Comparison of ENCODE assay signal across 8 mouse cellular contexts in the genomic region with DNA sequence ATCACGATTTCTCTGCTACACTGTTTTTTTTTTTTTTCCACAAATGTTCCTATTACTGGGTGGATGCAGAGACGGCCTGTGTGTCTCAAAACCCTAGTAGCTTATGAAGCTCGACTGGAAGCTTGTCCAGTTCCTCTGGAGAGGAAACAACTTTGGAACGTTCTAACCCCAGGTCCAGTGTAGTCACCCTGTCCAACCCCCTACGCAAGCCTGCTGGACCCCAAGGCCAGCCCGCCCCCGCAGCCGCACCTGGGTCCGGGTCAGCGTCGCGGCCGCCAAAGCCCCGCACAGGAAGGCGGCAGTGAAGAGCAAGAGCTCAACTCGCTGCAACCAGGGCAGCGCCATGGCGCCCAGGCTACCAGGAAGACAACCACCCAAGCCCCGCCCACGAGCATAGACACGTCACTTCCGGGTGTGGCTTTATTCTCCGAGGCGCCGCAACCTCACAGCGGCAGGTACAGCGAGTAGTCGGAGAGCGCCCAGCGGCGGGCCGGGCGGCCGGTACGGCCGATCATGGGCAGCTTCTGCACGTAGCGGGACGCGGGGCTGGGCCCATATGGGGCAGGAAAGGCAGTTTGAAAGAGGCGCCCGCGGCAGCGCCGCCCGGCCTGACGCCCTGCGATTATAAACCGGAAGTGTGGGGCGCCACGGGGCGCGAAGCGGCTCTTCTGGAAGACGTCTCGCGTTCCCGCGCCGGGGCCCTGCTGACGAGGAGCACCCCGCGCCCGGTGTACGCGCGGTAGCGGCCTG. TPM values are rescaled to one million over a fixed set of nuclear protein-coding genes. Genes with fewer than 3 reads are reported as not detected.
DNase-seq lines count a peak whose midpoint lies in the region; ATAC-seq and TF ChIP-seq lines count a peak whose summit lies in the region.

A gene (minus strand): TSS at position 382 of the 750 bp plus-strand sequence.

- peaks cover 21% of the 10 kb centered on the region for H3K4me1 ChIP-seq in bone marrow macrophage, adult 2 months (ENCODE audit: control insufficient read depth, insufficient read depth, low read length)
- H3K4me1 ChIP-seq in embryonic fibroblast, embryonic 13.5 days (ENCODE audit: control insufficient read depth, insufficient read depth, low read length), result no peaks in the 10 kb centered on the region
- peaks cover 35% of the 10 kb centered on the region for H3K4me1 ChIP-seq in heart, embryonic 10.5 days
- H3K4me1 ChIP-seq in kidney, embryonic 16.5 days (ENCODE audit: insufficient read depth, low read length), result peaks cover 31% of the 10 kb centered on the region
- H3K4me1 ChIP-seq in liver, adult 2 months (ENCODE audit: control insufficient read depth, insufficient read depth, low read length), result peaks cover 20% of the 10 kb centered on the region

- H3K4me3 ChIP-seq in bone marrow macrophage, adult 2 months (ENCODE audit: insufficient read depth, low read length), result peak within 1 kb of the TSS; percentile 86
- peak within 1 kb of the TSS; percentile 72 for H3K4me3 ChIP-seq in embryonic fibroblast, embryonic 13.5 days (ENCODE audit: insufficient read depth, low read length)
- H3K4me3 ChIP-seq in heart, embryonic 10.5 days, result peak within 1 kb of the TSS; percentile 88
- peak within 1 kb of the TSS; percentile 86 for H3K4me3 ChIP-seq in kidney, embryonic 16.5 days (ENCODE audit: low read length)
- H3K4me3 ChIP-seq in liver, adult 2 months (ENCODE audit: insufficient read depth, low read depth, low read length), result peak within 1 kb of the TSS; percentile 98
- peak within 1 kb of the TSS; percentile 66 for H3K4me3 ChIP-seq in myocyte

- under 1% methylated on average over 68 of the region's 68 CpGs for WGBS in heart, embryonic 10.5 days
- under 1% methylated on average over 68 of the region's 68 CpGs for WGBS in kidney, embryonic 16.5 days
- WGBS in liver, adult 2 months, result under 1% methylated on average over 68 of the region's 68 CpGs

- peak; percentile 86; the same call in 1 of the 2 replicates for TF ChIP-seq POLR2A in bone marrow macrophage, adult 2 months (IDR thresholded peaks at IDR 0.05; ENCODE audit: borderline replicate concordance, low read depth, low read length)
- peak; percentile 95 for TF ChIP-seq POLR2A in embryonic fibroblast, embryonic 13.5 days (IDR thresholded peaks at IDR 0.05; ENCODE audit: low read depth, low read length)
- peak; percentile 95 for TF ChIP-seq POLR2A in liver, adult 2 months (IDR thresholded peaks at IDR 0.05; ENCODE audit: extremely low read depth, insufficient read depth, low read length)
- peak; percentile 91 for TF ChIP-seq POLR2A in myocyte (IDR thresholded peaks at IDR 0.05; ENCODE audit: insufficient read length, low read depth)

- H3ac ChIP-seq in myocyte (ENCODE audit: control insufficient read depth, insufficient read length), result peak within 1 kb of the TSS; percentile 93

- no peaks in the 10 kb centered on the region for H3K9me3 ChIP-seq in heart, embryonic 10.5 days
- H3K9me3 ChIP-seq in kidney, embryonic 16.5 days (ENCODE audit: low read length), result no peaks in the 10 kb centered on the region

- peak within 1 kb of the TSS; percentile 83 for H3K27ac ChIP-seq in bone marrow macrophage, adult 2 months (ENCODE audit: insufficient read depth, low read depth, low read length)
- peak within 1 kb of the TSS; percentile 86 for H3K27ac ChIP-seq in embryonic fibroblast, embryonic 13.5 days (ENCODE audit: insufficient read depth, low read length)
- H3K27ac ChIP-seq in heart, embryonic 10.5 days, result peak within 1 kb of the TSS; percentile 96
- peak within 1 kb of the TSS; percentile 97 for H3K27ac ChIP-seq in kidney, embryonic 16.5 days (ENCODE audit: low read length)
- peak within 1 kb of the TSS; percentile 91 for H3K27ac ChIP-seq in liver, adult 2 months (replicated peaks; ENCODE audit: insufficient read depth, low read depth, low read length)

- H3K79me2 ChIP-seq in liver, adult 2 months (ENCODE audit: control insufficient read depth, insufficient read depth, low read length), result peaks cover 16% of the 10 kb centered on the region; the same call in 1 of the 2 replicates
- H3K79me2 ChIP-seq in myocyte (ENCODE audit: control insufficient read depth, insufficient read depth), result peaks cover 18% of the 10 kb centered on the region

- peak; percentile 91 for ATAC-seq in kidney, embryonic 16.5 days (ENCODE audit: low FRiP score, low TSS enrichment)

- peak within 1 kb of the TSS; percentile 96 for H3K4me2 ChIP-seq in kidney, embryonic 16.5 days (replicated peaks; ENCODE audit: low read depth, low read length)
- H3K4me2 ChIP-seq in myocyte (ENCODE audit: low read depth), result peak within 1 kb of the TSS; percentile 83

- DNase-seq in A20 (ENCODE audit: low read depth, low spot score), result peak; percentile 96
- DNase-seq in heart, embryonic 10.5 days (ENCODE audit: low spot score), result peak; percentile 98
- DNase-seq in liver, adult 2 months (ENCODE audit: extremely low read depth, low read depth, low spot score), result peak; percentile 81
- DNase-seq in splenic B cell, adult 2 months (ENCODE audit: low read depth, low spot score), result peak; percentile 96

- TF ChIP-seq CTCF in bone marrow macrophage, adult 2 months (IDR thresholded peaks at IDR 0.05; ENCODE audit: low read depth, low read length), result no peak
- no peak for TF ChIP-seq CTCF in embryonic fibroblast, embryonic 13.5 days (IDR thresholded peaks at IDR 0.05; ENCODE audit: borderline replicate concordance, insufficient read depth, low read length)
- TF ChIP-seq CTCF in liver, adult 2 months (IDR thresholded peaks at IDR 0.05; ENCODE audit: low read depth, low read length), result no peak

- peaks cover 45% of the 10 kb centered on the region for H3K36me3 ChIP-seq in heart, embryonic 10.5 days
- H3K36me3 ChIP-seq in kidney, embryonic 16.5 days (ENCODE audit: insufficient read depth, low read length), result peaks cover 22% of the 10 kb centered on the region
- H3K36me3 ChIP-seq in liver, adult 2 months (ENCODE audit: control insufficient read depth, insufficient read depth, low read length), result peaks cover 6% of the 10 kb centered on the region; the same call in 1 of the 2 replicates
- H3K36me3 ChIP-seq in myocyte (ENCODE audit: control insufficient read depth, insufficient read depth), result peaks cover 15% of the 10 kb centered on the region
- H3K36me3 ChIP-seq in splenic B cell, adult 2 months (ENCODE audit: control insufficient read depth, insufficient read depth, low read length, poor library complexity, severe bottlenecking), result no peaks in the 10 kb centered on the region

- H3K27me3 ChIP-seq in heart, embryonic 10.5 days (ENCODE audit: insufficient read depth, poor library complexity, severe bottlenecking), result no peaks in the 10 kb centered on the region
- no peaks in the 10 kb centered on the region for H3K27me3 ChIP-seq in kidney, embryonic 16.5 days (ENCODE audit: insufficient read depth, low read length)
- no peaks in the 10 kb centered on the region for H3K27me3 ChIP-seq in liver, adult 2 months (ENCODE audit: control insufficient read depth, insufficient read depth, low read length)
- no peaks in the 10 kb centered on the region for H3K27me3 ChIP-seq in myocyte (ENCODE audit: control insufficient read depth, insufficient read depth, insufficient read length)
- no peaks in the 10 kb centered on the region for H3K27me3 ChIP-seq in splenic B cell, adult 2 months (ENCODE audit: control insufficient read depth, insufficient read depth, low read length, poor library complexity, severe bottlenecking)

- peak within 1 kb of the TSS; percentile 98 for H3K9ac ChIP-seq in kidney, embryonic 16.5 days (replicated peaks; ENCODE audit: low read length)
- H3K9ac ChIP-seq in liver, adult 2 months (ENCODE audit: low read depth, low read length), result peak within 1 kb of the TSS; percentile 99

TF ChIP-seq in myocyte, 11 proteins besides CTCF, POLR2A, EP300 and RAD21:
- TF ChIP-seq E2F4 (IDR thresholded peaks at IDR 0.05; ENCODE audit: insufficient read depth), result peak; percentile 67
- peak; percentile 99 for TF ChIP-seq POLR2AphosphoS2 (IDR thresholded peaks at IDR 0.05; ENCODE audit: insufficient read length, low read depth)
- no peak for TF ChIP-seq TCF3 (IDR thresholded peaks at IDR 0.05; ENCODE audit: insufficient read length, low read depth)

RNA-seq across cellular contexts. Expression of the gene that starts here (rescaled TPM):
- 147 and 148 TPM in 2 replicates for polyA plus RNA-seq in bone marrow macrophage, adult 2 months (2012; ENCODE audit: insufficient read depth, insufficient read length, missing spikeins)
- 41.7 and 49.2 TPM in 2 replicates for polyA plus RNA-seq in embryonic fibroblast, embryonic 13.5 days (2011; ENCODE audit: insufficient read length, low read depth, missing spikeins)
- 57.4 and 60.0 TPM in 2 replicates for polyA plus RNA-seq in heart, embryonic 10.5 days (2016; fragmentation: Nextera tagmentation; extraction: Ambion mirVana)
- polyA plus RNA-seq in kidney, embryonic 16.5 days (2015; fragmentation: Nextera tagmentation; extraction: Ambion mirVana), result 89.4 and 92.5 TPM in 2 replicates
- total RNA-seq in liver, adult 2 months (2014; rRNA removed), result 28.4 and 29.8 TPM in 2 replicates
- 68.8 and 85.1 TPM in 2 replicates for polyA plus RNA-seq in liver, adult 2 months (2012; rRNA removed)
- 31.6 TPM for polyA plus RNA-seq in myocyte (2012; fragmentation: generic; extraction: Trizol)

Comparison
In these comparisons a context has a peak if more than half of its experiments do, and no peak if none do; other contexts are left out.
1. Peak in every context shown above with its lines: DNase-seq, ATAC-seq, H3K4me3 ChIP-seq and H3K27ac ChIP-seq.